Mouse (Mus musculus) cerebellum, adult 18-20 months (tissue): ENCODE measurements around the gene Surf4.

Experiments
- DNase-seq, 2 experiments: peaks; one replicate each; pipeline ENCODE4 v3.0.0; 2021

The Surf4 gene

DNA sequence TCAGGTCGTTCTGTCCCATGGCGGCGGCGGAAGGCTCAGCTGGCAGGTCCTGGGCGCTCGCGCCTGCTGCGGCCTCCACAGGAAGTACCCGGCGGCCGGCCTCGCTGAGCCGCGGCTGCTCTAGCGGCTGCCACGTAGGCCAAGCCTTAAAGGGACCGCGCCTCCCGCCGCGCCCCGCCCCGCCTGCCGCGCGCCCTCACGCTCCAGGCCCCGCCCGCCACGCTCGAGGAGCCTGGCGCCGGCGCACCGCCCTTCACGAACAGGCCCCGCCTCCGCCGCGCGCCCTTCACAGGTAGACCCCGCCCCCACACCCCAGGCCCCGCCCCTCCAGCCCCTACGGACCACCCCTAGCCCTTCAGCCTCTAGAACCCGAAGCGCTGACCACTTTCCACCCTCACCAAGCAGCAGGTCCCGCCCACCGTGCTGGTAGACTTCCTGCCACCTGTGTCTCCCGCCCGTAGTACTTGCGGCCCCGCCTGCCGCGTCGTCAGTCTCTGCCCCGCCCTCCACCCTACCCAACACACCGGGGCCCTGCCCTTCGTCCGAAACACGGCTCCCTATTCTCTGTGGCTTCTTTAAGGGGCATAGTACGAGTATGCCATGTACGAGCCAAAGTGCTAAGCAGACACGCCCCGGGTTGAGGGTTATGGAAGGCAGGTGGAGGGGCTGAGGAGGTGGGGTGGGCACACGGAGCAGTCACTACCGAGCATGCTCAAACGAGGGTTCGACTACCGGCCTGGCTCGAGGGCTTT, at the start of gene Surf4, which contains the start of gene Stkld1:
TSS of gene Surf4 (minus strand) at position 625 of the 752 bp plus-strand sequence.
TSS of gene Stkld1 (plus strand) at position 744 of the 752 bp plus-strand sequence.
- DNase-seq, result peak; percentile 91 to 97

DNA sequence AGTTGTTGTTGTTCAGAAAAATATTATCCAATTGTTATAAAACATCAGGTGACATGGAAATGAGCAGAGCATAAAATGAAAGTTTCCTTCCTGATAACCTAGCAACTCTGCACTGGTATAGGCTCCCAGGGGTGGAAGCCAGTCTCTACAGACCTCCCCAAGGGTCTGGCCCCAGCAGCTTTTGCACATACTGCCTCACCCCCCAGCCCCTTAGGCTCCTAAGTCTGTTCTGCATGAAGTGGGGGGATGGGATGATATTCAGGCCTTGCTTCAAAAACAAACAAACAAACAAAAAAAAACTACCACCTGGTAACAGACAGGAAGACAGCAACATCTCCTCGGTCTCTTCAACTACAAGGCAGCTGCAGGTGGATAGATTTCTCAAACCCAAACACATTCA, 46.6 kb upstream of the Surf4 start:
- DNase-seq, result no peak

DNA sequence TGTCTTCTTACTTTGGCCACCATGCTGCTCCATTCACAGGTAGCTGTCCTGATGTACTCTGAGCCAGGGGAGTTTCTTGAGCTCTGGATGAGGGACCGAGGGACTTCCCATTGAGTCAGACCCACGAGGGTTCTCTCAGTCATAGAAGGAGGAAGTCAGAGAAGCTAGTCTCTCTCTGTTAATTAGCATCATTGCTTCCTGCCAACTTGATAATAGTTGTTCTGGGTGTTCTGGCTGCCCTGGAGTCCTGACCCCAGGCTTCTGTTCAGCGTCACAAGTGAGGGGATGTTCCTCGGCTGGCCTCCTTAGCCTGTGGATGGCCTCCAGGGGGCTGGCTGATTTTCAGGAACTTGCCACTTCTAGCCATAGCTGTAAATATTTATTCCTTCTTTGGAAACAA, 40.2 kb upstream of the Surf4 start:
- no peak for DNase-seq

GRCm38 (mm10) chr2:26973116-26973515, 39.4 kb upstream of the Surf4 start, which contains the start of gene Adamts13:
Gene Adamts13 (plus strand): TSS chr2:26973416.
- DNase-seq, result no peak

DNA sequence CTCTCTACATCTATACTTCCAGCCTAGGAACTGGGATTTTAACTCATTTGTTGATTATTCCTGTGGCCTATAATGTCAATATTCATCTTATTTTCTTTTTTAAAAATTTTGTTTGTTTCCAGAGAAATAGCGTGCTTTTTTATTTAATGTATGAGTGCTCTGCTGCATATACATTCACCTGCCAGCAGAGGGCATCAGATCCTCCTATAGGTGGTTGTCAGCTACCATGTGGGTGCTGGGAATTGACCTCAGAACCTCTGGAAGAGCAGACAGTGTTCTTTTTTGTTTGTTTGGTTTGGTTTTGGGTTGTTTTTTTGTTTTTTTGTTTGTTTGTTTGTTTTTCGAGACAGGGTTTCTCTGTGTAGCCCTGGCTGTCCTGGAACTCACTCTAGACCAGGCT, 33.5 kb upstream of the Surf4 start:
- DNase-seq, result no peak

DNA sequence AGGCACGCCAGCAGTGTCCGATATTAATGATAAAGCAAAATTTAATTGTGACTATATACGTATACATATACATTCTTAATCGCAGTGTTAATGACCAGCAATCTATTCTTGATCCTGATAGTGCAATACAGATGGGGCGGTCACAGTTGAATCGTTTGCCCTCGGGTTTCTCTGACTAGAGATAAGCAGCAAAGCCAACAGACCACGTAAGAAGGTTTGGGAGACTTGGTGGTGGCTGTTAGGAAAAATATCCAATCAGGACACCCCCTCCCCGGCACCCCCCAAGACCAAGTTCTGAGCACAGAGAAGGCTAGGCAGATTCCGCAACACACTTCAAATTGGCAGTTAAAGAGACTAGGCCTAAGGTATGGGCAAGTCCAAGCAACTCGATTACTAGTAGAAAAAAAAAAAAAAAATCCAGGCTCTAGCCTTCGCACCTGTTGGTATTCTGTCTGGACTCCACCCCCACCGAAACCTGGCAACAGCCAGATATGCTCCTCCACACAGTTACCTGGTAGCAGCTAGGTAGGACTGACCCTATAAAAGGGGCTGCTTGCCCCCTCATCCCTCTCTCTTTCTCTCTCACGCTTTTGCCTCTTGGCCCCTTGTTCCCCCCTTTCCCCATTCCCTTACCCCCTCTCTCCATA, 31.1 kb upstream of the Surf4 start:
- DNase-seq, result peak in 1 of 2 experiments; percentile 15

DNA sequence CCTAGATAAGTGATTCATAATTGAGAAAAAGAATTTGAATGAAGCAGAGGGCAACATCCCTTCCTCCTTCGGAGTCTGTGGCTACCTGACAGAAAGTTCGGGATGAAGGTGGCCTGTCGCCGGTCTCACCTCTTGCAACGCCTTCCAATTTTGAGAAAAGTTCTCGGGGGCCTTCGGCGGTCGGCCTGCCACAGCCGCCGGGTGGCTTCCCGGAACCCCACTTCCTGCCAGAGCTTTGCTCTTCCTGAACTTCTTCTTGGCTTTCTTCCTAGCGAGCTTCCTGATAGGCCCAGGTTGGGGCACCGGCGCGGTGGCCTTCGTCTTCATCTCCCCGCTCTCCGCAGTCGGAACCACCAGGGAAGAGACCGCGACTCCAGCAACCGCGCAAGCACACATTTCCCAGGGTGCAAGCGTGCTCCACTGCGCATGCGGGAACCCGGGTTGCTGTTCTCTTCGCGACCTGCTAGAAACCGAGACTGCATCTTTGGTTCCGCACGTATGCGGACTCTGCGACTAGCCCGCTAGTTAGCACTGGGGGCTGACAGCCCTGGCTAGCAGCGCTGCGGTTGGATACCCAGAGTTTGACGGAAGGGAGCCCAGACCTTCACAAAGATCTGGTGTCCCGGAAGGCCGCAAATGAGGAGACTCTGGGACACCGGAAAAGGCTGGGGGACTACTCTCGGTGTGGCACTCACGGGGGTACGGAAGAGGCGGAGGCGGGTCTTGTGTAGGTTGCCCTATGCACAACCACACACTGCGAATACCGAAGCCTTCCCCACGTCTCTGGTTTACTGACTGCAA, 30.4 kb upstream of the Surf4 start, which contains the start of gene Rexo4:
TSS of gene Rexo4 (minus strand) at position 464 of the 801 bp plus-strand sequence.
- DNase-seq, result peak; percentile 90 to 95

GRCm38 (mm10) chr2:26960756-26961155, 27.0 kb upstream of the Surf4 start:
- no peak for DNase-seq

DNA sequence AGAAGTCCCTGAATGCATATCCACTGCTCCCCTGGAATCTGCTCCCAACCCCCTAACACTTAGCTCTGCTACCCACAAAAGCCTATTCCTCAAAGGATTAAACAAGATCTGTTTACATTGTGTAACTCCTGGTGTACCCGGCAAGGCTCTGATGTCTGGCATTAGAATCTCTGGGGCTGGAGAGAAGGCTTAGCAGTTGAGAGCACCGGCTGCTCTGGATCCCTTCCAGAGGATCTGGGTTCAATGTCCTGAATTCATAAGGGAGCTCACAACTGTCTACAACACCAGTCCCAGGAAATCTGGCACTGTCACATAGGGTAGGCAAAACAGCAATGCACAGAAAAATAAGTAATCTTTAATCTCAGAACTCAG, 23.7 kb upstream of the Surf4 start:
- DNase-seq, result no peak

DNA sequence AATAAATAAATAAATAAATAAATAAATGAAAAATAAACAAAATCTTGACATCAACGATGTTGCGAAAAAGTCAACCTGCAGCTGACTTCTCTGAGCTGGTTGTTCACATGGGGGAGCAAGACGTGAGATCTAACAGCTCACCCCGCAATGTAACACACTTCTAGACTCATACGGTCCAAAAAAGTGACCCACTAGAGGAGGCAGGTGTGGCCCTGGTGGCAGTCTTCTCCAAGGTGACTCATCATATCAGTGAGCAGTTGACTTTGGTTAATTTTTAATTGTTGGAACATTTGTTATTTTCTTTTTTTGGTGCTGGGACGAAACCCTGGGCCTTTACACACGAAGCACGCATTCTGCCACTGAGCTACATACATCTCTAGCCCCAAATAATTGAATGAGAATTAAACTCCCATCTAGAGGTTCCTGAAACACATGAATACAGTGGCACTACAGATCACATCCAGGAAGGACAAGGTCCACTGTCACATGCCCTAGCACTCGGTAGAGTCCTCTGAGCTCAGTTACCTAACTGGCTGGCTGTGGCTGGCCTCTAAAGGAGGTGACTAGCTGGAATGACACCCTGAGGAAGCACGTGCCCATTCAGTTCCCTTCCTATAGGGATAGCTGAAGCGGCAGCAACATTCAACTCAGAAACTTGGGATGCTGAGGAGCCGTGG, 23.2 kb upstream of the Surf4 start:
- no peak for DNase-seq

DNA sequence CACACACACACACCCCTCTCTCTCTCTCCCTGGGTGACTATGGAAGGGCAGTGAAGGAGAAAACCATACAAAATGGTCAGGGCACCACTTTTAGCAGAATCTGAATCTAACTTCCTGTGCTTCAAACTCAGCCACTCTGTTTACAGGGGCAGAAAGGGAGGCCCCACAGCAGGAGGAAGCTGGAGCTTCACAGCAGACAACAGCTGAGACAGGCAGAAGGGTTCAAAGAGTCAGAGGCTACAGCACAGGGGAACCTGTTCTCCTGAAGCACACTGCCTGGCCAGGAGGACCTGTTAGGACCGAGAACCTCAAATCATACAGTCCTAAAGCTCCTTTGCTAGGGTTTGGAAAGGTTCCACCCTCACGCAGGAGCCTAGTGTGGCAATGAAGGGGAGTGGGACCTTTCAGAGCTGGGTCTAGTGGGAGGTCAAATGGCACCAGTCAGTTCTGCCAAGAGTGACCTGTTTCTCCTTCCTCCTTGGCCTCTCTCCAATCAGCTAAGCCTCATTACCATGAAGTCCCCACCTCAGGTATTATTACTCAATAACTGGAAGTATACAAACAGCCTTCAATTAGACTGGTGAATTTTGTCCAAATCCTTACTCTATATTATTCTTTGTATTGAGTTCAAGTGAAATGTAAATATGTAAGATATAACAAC, 21.1 kb upstream of the Surf4 start:
- DNase-seq, result no peak

- no peak for DNase-seq
Observed at GRCm38 (mm10) chr2:26952866-26953265, 19.1 kb upstream of the Surf4 start.

GRCm38 (mm10) chr2:26952193-26952592, 18.5 kb upstream of the Surf4 start:
- DNase-seq, result no peak

GRCm38 (mm10) chr2:26951346-26951905, 17.7 kb upstream of the Surf4 start:
- peak; percentile 34 for DNase-seq

- DNase-seq, result peak; percentile 20 to 36
Observed at GRCm38 (mm10) chr2:26950411-26950810, 16.7 kb upstream of the Surf4 start.

GRCm38 (mm10) chr2:26943253-26943652, 9.5 kb upstream of the Surf4 start:
- no peak for DNase-seq

- DNase-seq, result no peak
Observed at GRCm38 (mm10) chr2:26941539-26941938, 7.8 kb upstream of the Surf4 start.

- no peak for DNase-seq
Observed at GRCm38 (mm10) chr2:26936425-26936824, 2.7 kb upstream of the Surf4 start.

- no peak for DNase-seq
Observed at GRCm38 (mm10) chr2:26935286-26935685, 1.6 kb upstream of the Surf4 start.

DNA sequence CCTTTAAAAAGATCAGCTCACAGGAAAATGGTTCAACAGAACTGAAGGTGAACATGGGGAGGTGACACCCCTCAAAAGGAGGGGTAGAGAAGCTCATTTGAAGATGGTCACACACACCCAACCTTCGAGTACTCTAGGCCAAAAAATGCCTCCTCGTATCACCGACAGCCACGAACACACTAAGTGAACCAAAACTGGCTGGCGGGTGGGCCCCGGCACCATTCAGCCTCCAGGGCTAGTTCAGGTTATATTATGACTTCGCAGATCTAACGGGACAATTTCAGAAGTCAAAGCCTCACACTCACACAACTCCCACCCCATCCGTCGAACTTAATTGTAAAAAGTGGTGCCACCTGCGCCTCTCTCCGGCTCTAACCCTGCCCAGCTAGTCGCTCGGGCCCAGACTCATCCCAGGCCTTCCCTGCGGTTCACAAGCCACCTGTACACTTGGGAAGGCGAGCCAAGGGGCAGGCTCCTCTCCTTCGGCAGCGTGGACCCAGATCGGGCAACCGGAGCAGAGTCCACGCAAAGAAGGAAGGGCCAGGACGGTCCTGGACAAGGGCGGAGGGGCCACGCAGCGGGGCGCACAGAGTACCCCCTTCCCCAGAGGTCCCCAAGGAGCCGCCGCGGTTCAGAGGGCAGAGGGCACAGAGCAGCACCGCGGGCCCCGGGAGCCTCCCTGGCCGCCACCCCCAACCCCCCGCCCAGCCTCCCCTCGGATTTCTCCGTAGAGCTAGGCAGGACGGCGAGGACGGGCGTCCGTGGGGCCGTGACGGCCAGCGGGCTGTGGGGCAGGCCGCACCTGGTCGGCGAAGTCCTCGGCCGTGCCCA, 1.0 kb downstream of the Surf4 start:
- DNase-seq, result peak; percentile 51 to 58

DNA sequence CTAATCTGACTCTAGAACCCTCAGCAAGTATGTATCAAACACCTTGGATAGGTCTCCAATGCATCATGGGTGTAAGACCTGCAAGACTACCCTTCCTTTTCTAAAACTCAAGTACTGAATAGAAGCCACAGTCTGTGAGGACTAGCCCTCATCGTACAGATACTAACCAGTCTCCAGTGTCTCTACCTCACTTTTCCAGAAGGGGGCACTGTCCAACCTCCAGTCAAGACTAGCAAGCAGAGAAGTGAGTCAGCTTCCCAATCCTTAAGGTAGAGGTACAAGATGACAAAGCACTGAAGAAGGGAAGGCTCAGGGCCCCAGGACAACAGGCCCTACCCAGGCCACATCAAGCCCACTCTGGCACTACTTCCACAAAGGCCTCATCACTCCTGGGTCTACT, 3.3 kb downstream of the Surf4 start:
- DNase-seq, result peak; percentile 72 to 79
